Mouse (Mus musculus) central nervous system, embryonic 18 days (tissue): Measurements from ENCODE around the gene Serpinb9b. TPM values are rescaled to one million over a fixed set of nuclear protein-coding genes. Genes with fewer than 3 reads are reported as not detected.

Source experiments
- polyA plus RNA-seq: library from polyadenylated mRNA; depleted of rRNA; stranded (reverse); fragments of >200 nt; gene quantifications from 2 replicates; pipeline ENCODE4 v1.2.3, GENCODE M21; 2012; rRNA removed

Serpinb9b gene
- 0.16 and 6.9 TPM in 2 replicates for polyA plus RNA-seq

DNA sequence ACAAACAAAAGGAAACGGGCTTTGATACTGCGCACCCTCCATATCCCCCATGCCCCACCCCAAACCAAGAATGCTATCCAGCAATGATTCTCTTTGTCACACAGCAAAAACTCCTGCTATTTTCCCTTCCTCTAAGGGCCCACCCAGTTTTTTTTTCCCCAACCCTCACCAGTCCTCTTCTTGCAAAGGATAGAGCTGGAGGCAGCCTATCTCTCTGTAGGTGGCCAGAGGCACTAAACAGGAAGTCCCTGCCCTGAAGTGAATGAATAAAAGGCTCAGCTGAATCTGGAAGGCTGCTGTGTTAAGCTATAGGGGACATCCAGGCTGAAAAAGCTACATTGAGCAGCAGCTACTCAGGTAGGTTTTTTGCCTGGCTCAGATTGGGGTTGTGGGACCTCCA, at the start of gene Serpinb9b:
Serpinb9b (plus strand) TSS at position 173 of the 400 bp plus-strand sequence.

DNA sequence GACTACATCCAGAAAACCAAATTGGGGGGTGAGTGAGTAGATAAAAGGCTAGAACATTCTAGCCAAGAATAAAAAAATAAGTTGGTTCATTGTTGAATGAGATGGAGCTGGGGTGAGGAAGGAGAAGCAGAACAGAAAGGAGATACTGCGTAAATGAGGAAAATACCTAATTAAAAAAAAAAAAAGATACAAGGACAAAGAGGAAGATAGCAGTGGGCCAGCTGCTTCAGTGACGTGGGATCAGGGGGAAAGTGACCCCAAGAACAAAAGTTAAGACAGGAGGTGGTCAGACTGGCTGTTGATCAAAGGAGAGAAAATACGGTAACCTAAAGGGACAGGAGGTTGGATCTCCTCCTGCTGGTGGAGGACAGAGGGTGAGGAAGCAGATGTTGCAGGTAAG, 24.3 kb upstream of the Serpinb9b start, which contains the start of gene Serpinb9:
Serpinb9 (plus strand) TSS at position 301 of the 400 bp plus-strand sequence.

DNA sequence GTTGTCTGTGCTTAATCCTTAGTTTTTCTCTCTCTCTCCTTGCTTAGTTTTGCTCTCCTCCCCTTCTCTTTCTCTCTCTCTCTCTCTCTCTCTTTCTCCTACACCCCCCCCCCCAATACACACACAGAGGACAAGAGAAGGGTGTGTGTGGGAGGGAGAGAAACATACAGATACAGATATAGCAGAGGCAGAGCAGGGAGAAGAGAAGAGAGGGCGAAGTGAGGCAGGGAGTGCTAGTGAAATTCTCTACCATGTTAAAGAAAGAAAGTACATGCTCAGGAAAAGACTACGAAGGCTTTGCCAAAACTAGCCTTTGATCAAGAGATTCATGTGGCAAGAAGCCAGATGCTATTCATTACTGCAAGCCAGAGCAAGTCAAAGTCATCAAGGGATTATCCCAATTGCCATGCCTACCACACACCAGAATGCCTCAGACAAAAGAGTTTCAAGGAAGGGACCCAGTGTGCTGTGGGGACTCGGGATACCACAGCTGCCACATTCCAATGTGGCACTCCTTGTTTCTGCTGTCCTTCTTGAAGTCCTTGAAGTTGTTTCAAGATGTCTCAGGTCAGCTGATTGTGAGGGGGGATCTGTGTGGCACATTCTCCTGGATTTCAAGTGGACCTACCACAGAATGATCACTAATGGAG, 51.0 kb downstream of the Serpinb9b start, which contains the start of gene Serpinb1b:
Serpinb1b (plus strand) TSS at position 520 of the 650 bp plus-strand sequence.

Other genes with a start within 250 kb of the Serpinb9b start
- gene Mylk4, start 243.5 kb upstream of the Serpinb9b start, polyA plus RNA-seq, result 0.30 and 2.0 TPM in 2 replicates
- gene Wrnip1, start 225.4 kb upstream of the Serpinb9b start, polyA plus RNA-seq, result 70.3 and 71.6 TPM in 2 replicates
- gene D930007J09Rik, start 224.6 kb upstream of the Serpinb9b start, polyA plus RNA-seq, result 1.3 and 1.5 TPM in 2 replicates
- 1.7 and 2.2 TPM in 2 replicates for gene Serpinb1a, start 176.2 kb upstream of the Serpinb9b start, polyA plus RNA-seq
- gene Serpinb1c, start 129.2 kb upstream of the Serpinb9b start, polyA plus RNA-seq, result not detected in 2 replicates
- 2.9 and 4.4 TPM in 2 replicates for gene Serpinb6b, start 62.2 kb upstream of the Serpinb9b start, polyA plus RNA-seq
- gene Serpinb9, start 24.2 kb upstream of the Serpinb9b start, polyA plus RNA-seq, result 2.0 TPM in 2 replicates
- gene Serpinb1b, start 51.2 kb downstream of the Serpinb9b start, polyA plus RNA-seq, result 0.75 and 2.2 TPM in 2 replicates
- not detected in 2 replicates for gene Serpinb9c, start 132.3 kb downstream of the Serpinb9b start, polyA plus RNA-seq
- not detected in 2 replicates for gene Serpinb9d, start 165.5 kb downstream of the Serpinb9b start, polyA plus RNA-seq
- not detected in 2 replicates for gene Serpinb9e, start 222.2 kb downstream of the Serpinb9b start, polyA plus RNA-seq